Mouse (Mus musculus) Muller cell, postnatal 12 days (primary cell): ENCODE data around the gene Gm49403.
"Not testable (repeated sequence)": the region's sequence is repeated elsewhere in the genome, so short reads cannot be mapped to it uniquely, and the experiment has no call there.

Source experiments
- DNase-seq: peaks from one replicate; pipeline ENCODE4 v3.0.0-alpha.2; 2015; ENCODE audit errors: inconsistent ontology term

The Gm49403 gene

GRCm38 (mm10) chr19:8883616-8884015 lies at the start of gene Gm49403, which contains the start of gene Lbhd1:
Gene Gm49403, plus strand, starts transcription at chr19:8883930.
Gene Lbhd1, plus strand, starts transcription at chr19:8883732.
- DNase-seq, result no peak

- not testable (repeated sequence) for DNase-seq
Measured at GRCm38 (mm10) chr19:8836327-8836726, 47.4 kb upstream of the Gm49403 start.

- peak; percentile 88 for DNase-seq
Measured at GRCm38 (mm10) chr19:8837251-8837791, 46.4 kb upstream of the Gm49403 start, which contains the start of gene Bscl2. Gene Bscl2, plus strand, starts transcription at chr19:8837467.

DNA sequence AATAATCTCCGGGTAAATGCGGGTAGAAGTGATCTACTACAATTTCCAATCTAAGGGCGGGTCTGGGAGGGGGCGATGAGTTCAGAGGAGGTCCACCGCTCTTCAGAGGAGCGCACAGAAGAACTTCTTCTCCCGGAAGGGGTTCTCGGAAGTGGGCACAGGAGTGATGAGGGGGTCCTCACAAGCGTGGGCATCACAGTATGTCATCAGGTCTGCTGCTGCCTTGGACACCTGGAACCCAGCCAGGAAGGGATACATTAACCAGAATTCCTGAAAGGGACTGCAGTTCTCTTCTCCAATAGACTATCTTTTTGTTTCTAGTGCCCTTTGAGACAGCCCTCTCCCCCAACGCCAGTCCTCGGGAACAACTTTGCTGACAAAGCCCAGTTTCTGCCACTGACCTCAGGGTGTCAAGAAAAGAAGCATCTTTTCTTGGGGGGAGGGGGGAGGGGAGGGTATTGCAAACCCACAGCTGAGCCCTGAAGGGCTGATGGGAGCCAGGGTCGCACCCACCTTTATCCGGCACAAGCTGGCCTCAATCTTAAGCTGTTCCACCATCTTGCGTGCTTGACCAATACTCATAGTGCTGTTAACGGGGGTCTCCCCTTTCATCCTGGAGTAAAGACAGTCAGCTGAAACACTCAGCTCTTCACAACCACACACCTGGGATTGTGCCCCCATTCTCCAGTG lies 45.5 kb upstream of the Gm49403 start:
- DNase-seq, result no peak

- no peak for DNase-seq
Measured at GRCm38 (mm10) chr19:8839103-8839907, 44.4 kb upstream of the Gm49403 start, which contains the start of gene Gng3. Gene Gng3, minus strand, starts transcription at chr19:8839194.

DNA sequence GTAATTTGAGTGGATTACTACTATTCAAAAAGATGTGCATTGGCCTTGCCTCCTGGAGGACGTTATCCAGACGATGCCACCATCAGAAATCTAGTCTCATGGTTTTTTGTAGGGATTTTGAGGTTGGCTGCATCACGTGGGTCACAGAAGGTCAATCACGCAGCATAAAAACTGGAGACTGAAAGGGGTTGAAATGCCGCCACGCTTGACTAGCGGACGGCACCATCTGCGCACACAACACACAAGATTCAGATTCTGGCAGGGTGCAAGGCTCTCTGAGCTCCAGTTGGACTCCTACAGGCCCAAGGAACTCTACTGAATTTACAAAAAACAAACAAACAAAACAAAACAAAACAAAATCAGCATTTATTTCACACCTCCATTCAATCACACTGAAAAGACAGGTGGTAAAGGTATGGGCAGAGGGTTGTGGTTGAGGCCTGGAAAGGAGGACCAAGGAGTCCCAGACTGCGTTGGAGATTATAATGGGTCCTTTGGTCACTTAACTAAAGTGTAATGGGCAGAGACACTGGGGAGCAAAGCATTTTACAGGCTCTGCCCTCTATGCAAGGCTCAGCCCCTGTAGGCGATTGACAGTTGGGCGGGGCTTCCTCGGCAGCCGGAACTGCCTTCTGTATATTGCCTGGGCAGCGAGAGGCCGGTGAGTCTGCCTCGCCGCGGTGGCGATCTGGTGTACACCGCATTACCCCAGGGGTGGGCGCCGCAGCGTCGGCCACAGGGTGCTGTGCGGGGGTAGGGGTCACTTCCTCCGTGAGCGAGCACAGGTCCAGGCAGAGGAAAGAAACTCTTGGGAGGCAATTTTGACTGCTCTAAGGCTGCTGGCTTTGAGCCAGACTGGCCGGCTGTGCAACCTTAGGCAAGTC lies 43.6 kb upstream of the Gm49403 start:
- peak; percentile 75 for DNase-seq

- no peak for DNase-seq
Measured at GRCm38 (mm10) chr19:8841012-8841411, 42.7 kb upstream of the Gm49403 start.

- DNase-seq, result no peak
Measured at GRCm38 (mm10) chr19:8842961-8843360, 40.8 kb upstream of the Gm49403 start.

- peak; percentile 68 for DNase-seq
Measured at GRCm38 (mm10) chr19:8844371-8845129, 39.2 kb upstream of the Gm49403 start.

- no peak for DNase-seq
Measured at GRCm38 (mm10) chr19:8848356-8848755, 35.4 kb upstream of the Gm49403 start.

- DNase-seq, result peak; percentile 88
Measured at GRCm38 (mm10) chr19:8850402-8850901, 33.3 kb upstream of the Gm49403 start, which contains the start of gene Lrrn4cl. Gene Lrrn4cl, plus strand, starts transcription at chr19:8850768.

- no peak for DNase-seq
Measured at GRCm38 (mm10) chr19:8851639-8852038, 32.1 kb upstream of the Gm49403 start.

GRCm38 (mm10) chr19:8852236-8852928 lies 31.3 kb upstream of the Gm49403 start:
- no peak for DNase-seq

DNA sequence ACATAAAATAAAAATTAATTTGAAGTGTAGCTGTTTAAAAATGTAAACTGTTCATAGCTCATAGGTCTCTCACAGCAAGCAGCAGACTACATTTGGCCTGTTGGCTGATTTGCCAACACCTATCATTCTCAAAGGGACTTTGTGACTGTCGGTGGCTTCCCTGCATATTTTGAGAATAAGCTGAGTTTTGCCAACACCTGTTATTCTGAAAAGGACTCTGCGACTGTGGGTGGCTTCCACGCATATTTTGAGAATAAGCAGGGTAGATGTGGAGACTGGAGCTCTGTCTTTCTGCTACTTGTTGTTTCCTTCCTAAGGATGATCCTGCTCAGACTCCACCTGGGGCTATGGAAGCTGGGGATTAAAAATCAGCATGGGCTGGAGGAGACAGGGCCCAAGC lies 30.6 kb upstream of the Gm49403 start:
- DNase-seq, result no peak

DNA sequence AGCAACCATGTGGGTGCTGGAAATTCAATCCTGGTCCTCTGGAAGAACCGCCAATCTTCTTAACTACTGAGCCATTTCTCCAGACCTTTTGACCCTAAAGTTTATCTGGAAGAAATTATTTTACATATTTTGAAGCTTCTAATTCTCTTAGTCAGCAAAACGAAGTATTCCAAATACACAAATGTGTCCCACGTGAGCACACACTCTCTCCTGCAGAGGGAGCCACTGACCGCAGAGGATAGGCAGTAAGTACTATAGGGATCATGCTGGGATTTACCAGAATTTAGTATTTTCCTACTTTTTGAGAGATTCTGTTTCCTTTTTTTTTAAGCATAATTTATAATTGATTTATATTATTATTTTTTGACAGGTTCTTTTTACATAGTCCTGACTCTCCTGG lies 26.0 kb upstream of the Gm49403 start:
- no peak for DNase-seq

DNA sequence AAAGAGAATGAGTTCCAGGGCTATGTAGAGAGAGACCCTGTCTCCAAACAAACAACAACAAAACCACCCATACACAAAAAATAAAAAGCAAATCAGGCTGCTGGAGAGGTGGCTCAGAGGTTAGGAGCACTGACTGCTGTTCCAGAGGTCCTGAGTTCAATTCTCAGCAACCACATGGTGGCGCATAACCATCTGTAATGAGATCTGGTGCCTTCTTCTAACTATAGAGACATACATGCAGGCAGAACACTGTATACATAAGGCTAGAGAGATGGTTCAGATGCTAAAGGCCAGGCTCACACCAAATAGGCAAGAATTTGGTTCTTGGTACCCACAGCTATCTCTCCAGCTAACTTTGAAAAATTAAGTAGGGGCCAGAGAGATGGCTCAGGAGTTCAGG lies 24.7 kb upstream of the Gm49403 start:
- DNase-seq, result no peak

GRCm38 (mm10) chr19:8864265-8864664 lies 19.5 kb upstream of the Gm49403 start:
- no peak for DNase-seq

- DNase-seq, result not testable (repeated sequence)
Measured at GRCm38 (mm10) chr19:8870381-8870780, 13.3 kb upstream of the Gm49403 start.

DNA sequence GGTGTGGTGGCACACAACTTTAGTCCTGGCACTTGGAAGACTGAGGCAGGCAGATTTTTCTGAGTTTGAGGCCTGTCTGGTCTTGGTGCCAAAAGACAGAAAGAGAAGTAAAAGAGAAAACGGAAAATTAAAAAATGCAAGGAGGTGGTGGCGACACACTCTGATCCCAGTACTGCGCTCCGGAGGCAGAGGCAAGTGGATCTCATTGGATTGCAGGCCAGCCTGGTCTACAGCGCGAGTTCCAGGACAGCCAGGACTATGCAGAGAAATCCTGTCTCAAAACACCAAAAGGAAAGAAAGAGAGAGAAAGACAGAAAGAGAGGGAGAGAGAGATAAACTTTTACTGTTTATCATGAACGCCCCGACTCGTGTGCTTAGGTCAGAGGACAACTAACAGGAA lies 12.9 kb upstream of the Gm49403 start:
- DNase-seq, result no peak
